Mouse (Mus musculus) liver, embryonic 14.5 days (tissue): Measurements from ENCODE around the gene Cenpl. TPM values are rescaled to one million over a fixed set of nuclear protein-coding genes. Genes with fewer than 3 reads are reported as not detected.

ENCODE experiments used
- ATAC-seq: fragments of 200-750 bp; cut with Nextera tagmentation; 2 replicates; pipeline ENCODE4 v1.8.0; 2017; ENCODE audit warnings: moderate number of reproducible peaks, mild to moderate bottlenecking, moderate library complexity; ENCODE audit not compliant: insufficient read depth
- DNase-seq, 3 experiments: peaks; one replicate each; pipeline ENCODE4 v3.0.0-alpha.2; 2012 to 2013; ENCODE audit warnings: low read depth in 3 of 3, low spot score in 3 of 3
- H3K27ac ChIP-seq: fragments of 300-500 bp; sonication (generic); 2 replicates; pipeline ENCODE4 v1.5.1; 2014; ENCODE audit warnings: moderate library complexity, mild to moderate bottlenecking, control low read depth, inconsistent platforms
- H3K27me3 ChIP-seq: fragments of 300-500 bp; sonication (generic); 2 replicates; pipeline ENCODE4 v1.6.1; 2014; ENCODE audit warnings: mild to moderate bottlenecking, low read length, moderate library complexity; ENCODE audit not compliant: control insufficient read depth, insufficient read depth
- H3K36me3 ChIP-seq: fragments of 300-500 bp; sonication (generic); replicated peaks from 2 replicates; pipeline ENCODE4 v1.6.1; 2014; ENCODE audit warnings: low read depth; ENCODE audit not compliant: control insufficient read depth, insufficient read depth
- H3K4me1 ChIP-seq, 2 experiments: fragments of 200-500 bp in 1 of 2; fragments of 300-500 bp in 1 of 2; sonication (generic) in 1 of 2; replicated peaks; 2 replicates each; pipeline ENCODE4 v1.6.1; 2012 to 2014; ENCODE audit warnings: antibody characterized with exemption in 1 of 2, inconsistent platforms in 1 of 2, low read length in 1 of 2; ENCODE audit not compliant: control insufficient read depth in 2 of 2, insufficient read depth in 2 of 2
- H3K4me2 ChIP-seq: fragments of 300-500 bp; sonication (generic); 2 replicates; pipeline ENCODE4 v1.6.1; 2014; ENCODE audit warnings: low read depth, mild to moderate bottlenecking, control low read depth, moderate library complexity
- H3K4me3 ChIP-seq, 2 experiments: fragments of 200-500 bp in 1 of 2; fragments of 300-500 bp in 1 of 2; sonication (generic) in 1 of 2; 2 replicates each; pipeline ENCODE4 v1.5.1; 2012 to 2014; ENCODE audit warnings: low read depth in 2 of 2, low read length in 2 of 2, mild to moderate bottlenecking in 2 of 2, control low read depth in 1 of 2, inconsistent platforms in 1 of 2, moderate library complexity in 1 of 2; ENCODE audit not compliant: insufficient read depth in 1 of 2
- H3K9ac ChIP-seq: fragments of 300-500 bp; sonication (generic); replicated peaks from 2 replicates; pipeline ENCODE4 v1.6.1; 2014; ENCODE audit warnings: mild to moderate bottlenecking, control low read depth, moderate library complexity
- H3K9me3 ChIP-seq: fragments of 300-500 bp; sonication (generic); 2 replicates; pipeline ENCODE4 v1.6.1; 2016; ENCODE audit warnings: low read length, mixed read lengths; ENCODE audit not compliant: control insufficient read depth
- CTCF ChIP-seq: IDR thresholded peaks from 2 replicates; pipeline ENCODE4 v1.5.1; 2016; ENCODE audit warnings: antibody characterized with exemption, low read depth, control low read depth
- EP300 ChIP-seq: IDR thresholded peaks from 2 replicates; pipeline ENCODE4 v1.6.1; 2016; ENCODE audit warnings: antibody characterized with exemption, low read depth
- WGBS: fragments of 180-500 bp; shearing (Covaris S2); extraction: QIAGEN DNeasy Blood & Tissue Kit; methylation state at CpG from one replicate; pipeline ENCODE4 v1.1.7; 2014; ENCODE audit not compliant: insufficient replicate concordance; 5-methylcytosine and 5-hydroxymethylcytosine counted together
- polyA plus RNA-seq, 2 experiments: library from polyadenylated mRNA; depleted of rRNA in 1 of 2; stranded (reverse) in 1 of 2; unstranded in 1 of 2; fragments of >200 nt; fragmentation: Nextera tagmentation in 1 of 2; extraction: Ambion mirVana in 1 of 2; gene quantifications; 2 replicates each; pipeline versions ENCODE4 v1.2.1 to v1.2.3; 2012 to 2014

The Cenpl gene
- polyA plus RNA-seq, 2 experiments: 14.5 to 36.5 TPM

DNA sequence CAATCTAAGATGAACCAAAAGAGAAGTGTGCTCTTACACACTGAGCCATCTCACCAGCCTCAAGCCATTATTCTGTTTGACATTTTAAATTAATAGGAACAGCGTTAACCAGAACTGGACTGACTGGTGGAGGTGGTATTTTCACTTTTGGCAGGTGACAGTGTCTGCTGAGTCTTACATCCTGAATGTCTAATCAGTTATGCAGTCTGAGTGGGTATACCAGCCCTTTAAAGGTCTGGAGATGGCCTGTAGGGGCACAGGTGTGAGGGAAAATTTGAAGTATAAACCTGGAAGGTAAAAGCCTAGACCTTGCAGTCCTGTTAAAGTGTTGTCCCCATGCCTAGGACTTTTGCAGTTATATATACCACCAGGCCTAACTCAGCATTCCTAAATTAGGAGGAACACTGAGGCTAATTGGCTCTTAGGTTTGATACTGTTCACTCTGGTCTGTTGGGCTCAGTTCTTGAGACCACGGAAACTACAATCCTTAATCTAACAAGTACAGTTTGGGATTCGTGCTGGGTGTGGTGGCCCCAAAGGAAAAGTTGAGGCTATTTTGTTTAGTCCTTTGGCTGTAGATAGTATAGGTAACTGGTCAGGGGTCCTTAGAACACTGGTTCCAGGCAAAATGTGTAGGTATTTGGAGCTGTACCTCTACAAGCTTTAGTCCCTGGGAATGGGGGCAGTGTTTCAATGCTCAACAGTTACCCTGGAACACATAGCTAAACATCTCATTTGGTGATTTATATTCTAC is 31.4 kb upstream of the Cenpl start:
- Histone ChIP-seq H3K4me3 (no peak overlapping the region), H3K4me2 (peak overlapping the region; percentile 6; the same call in 1 of the 2 replicates), H3K27ac (peak overlapping the region; percentile 70), H3K9me3 (no peaks in the 10 kb centered on the region), H3K36me3 (peaks cover 39% of the 10 kb centered on the region), H3K4me1 (peaks cover 0 to 2% of the 10 kb centered on the region in 2 experiments; a peak in 2 of 4 replicates), H3K9ac (peak overlapping the region; percentile 34; the same call in 1 of the 2 replicates), H3K27me3 (no peaks in the 10 kb centered on the region)
- ATAC-seq (peak; percentile 14), DNase-seq (no peak)
- TF ChIP-seq EP300: no peak
- TF ChIP-seq CTCF: no peak
- WGBS: 8% methylated on average over 3 of the region's 3 CpGs

DNA sequence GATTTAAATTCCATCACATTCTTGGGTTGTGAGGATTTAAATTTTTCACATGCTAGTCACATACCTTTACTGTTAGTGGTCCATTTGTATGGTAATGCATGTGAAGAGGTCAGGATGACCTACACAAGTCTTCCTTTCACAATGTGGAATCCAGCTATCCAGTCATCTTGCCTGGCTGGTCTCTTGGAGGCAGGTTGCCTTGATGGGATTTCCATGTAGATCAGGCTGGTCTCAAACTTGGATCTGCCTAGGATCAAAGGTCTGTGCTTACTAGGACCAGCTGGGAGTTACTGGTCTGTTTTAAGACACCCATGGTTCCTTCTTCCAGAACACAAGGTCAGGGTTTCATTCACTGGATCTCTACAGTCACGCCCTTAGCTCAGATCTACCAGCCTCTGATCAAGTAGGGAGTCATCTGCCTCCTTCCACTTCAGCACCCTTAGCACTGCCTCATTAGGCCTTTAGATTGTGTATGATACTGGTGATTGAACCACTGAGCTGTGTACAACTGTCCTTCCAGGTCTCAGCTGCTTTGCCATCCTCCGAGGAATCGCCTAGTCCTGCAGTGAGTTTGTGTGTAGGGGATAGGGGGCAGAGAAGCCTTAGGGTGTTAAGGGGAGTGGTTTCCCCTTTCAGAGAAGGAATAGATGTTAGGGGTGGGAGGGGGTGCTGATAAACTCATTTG is 30.6 kb upstream of the Cenpl start:
- WGBS: 5% methylated on average over 3 of the region's 3 CpGs
- H3K4me3 ChIP-seq: no peak overlapping the region
- TF ChIP-seq EP300: no peak
- TF ChIP-seq CTCF: no peak

GRCm38 (mm10) chr1:161040426-161040770 is 30.1 kb upstream of the Cenpl start:
- Histone ChIP-seq H3K36me3 (peaks cover 43% of the 10 kb centered on the region), H3K9ac (no peak overlapping the region), H3K4me1 (peaks cover 0 to 2% of the 10 kb centered on the region in 2 experiments; a peak in 1 of 4 replicates), H3K9me3 (no peaks in the 10 kb centered on the region), H3K27me3 (no peaks in the 10 kb centered on the region), H3K4me2 (no peak overlapping the region), H3K27ac (peak overlapping the region; percentile 64), H3K4me3 (no peak overlapping the region)
- TF ChIP-seq EP300 (no peak), CTCF (no peak)
- WGBS: 71% methylated on average over 1 of the region's 1 CpGs
- ATAC-seq: no peak
- no peak for DNase-seq

More for the DNA sequence above, 30.6 kb upstream of the Cenpl start:
- Histone ChIP-seq H3K4me1 (peaks cover 0 to 2% of the 10 kb centered on the region in 2 experiments; a peak in 1 of 4 replicates), H3K9me3 (no peaks in the 10 kb centered on the region), H3K4me2 (no peak overlapping the region), H3K27ac (peak overlapping the region; percentile 64), H3K27me3 (no peaks in the 10 kb centered on the region), H3K36me3 (peaks cover 41% of the 10 kb centered on the region), H3K9ac (0 out of 2 replicates have a peak overlapping the region, but pooled peaks have one; percentile 9)
- ATAC-seq (peak; percentile 55), DNase-seq (no peak)

- Histone ChIP-seq H3K27ac (peak overlapping the region; percentile 64; the same call in 1 of the 2 replicates), H3K4me2 (no peak overlapping the region), H3K36me3 (peaks cover 41% of the 10 kb centered on the region), H3K4me3 (no peak overlapping the region), H3K27me3 (no peaks in the 10 kb centered on the region), H3K9ac (no peak overlapping the region), H3K4me1 (peaks cover 0 to 2% of the 10 kb centered on the region in 2 experiments; a peak in 1 of 4 replicates), H3K9me3 (no peaks in the 10 kb centered on the region)
- TF ChIP-seq CTCF (no peak), EP300 (no peak)
- DNase-seq (no peak), ATAC-seq (no peak)
Measured at GRCm38 (mm10) chr1:161040855-161041254, 29.7 kb upstream of the Cenpl start.

- H3K27me3 ChIP-seq: no peaks in the 10 kb centered on the region
- TF ChIP-seq EP300 (no peak), CTCF (no peak)
- no peak for DNase-seq
- no peak overlapping the region; the same call in 1 of the 2 replicates for H3K27ac ChIP-seq
- ATAC-seq: no peak
- H3K4me1 ChIP-seq: peaks cover 0 to 2% of the 10 kb centered on the region in 2 experiments; a peak in 1 of 4 replicates
- H3K4me2 ChIP-seq: no peak overlapping the region
- H3K36me3 ChIP-seq: peaks cover 40% of the 10 kb centered on the region
- no peak overlapping the region for H3K9ac ChIP-seq
- no peak overlapping the region for H3K4me3 ChIP-seq
- WGBS: 82% methylated on average over 7 of the region's 7 CpGs
- no peaks in the 10 kb centered on the region for H3K9me3 ChIP-seq
Measured at GRCm38 (mm10) chr1:161041261-161042020, 29.1 kb upstream of the Cenpl start.
